Mouse (Mus musculus) midbrain, postnatal 0 days (tissue): ENCODE data around the gene Ipo8. TPM values are rescaled to one million over a fixed set of nuclear protein-coding genes. Genes with fewer than 3 reads are reported as not detected.
A peak's percentile ranks its signal among the peaks of the same experiment; 100 is the strongest.

Source experiments
- ATAC-seq: fragments of 200-750 bp; cut with Nextera tagmentation; 2 replicates; pipeline ENCODE4 v1.8.0; 2017; ENCODE audit warnings: moderate number of reproducible peaks, mild to moderate bottlenecking, moderate TSS enrichment, moderate library complexity; ENCODE audit not compliant: low FRiP score
- DNase-seq: peaks from one replicate; pipeline ENCODE4 v3.0.0-alpha.2; 2015; ENCODE audit warnings: low spot score
- H3K27ac ChIP-seq: fragments of 300-500 bp; sonication (generic); 2 replicates; pipeline ENCODE4 v1.5.1; 2014; ENCODE audit warnings: low read depth, mild to moderate bottlenecking, low read length, mixed read lengths
- H3K27me3 ChIP-seq: fragments of 300-500 bp; sonication (generic); 2 replicates; pipeline ENCODE4 v1.6.1; 2014; ENCODE audit warnings: low read length, control low read depth, mixed read lengths; ENCODE audit not compliant: insufficient read depth
- H3K36me3 ChIP-seq: fragments of 300-500 bp; sonication (generic); 2 replicates; pipeline ENCODE4 v1.6.1; 2014; ENCODE audit warnings: low read length, control low read depth, mixed read lengths; ENCODE audit not compliant: insufficient read depth
- H3K4me1 ChIP-seq: fragments of 300-500 bp; sonication (generic); 2 replicates; pipeline ENCODE4 v1.6.1; 2014; ENCODE audit warnings: mild to moderate bottlenecking, control low read depth, antibody characterized with exemption, low read length, mixed read lengths; ENCODE audit not compliant: insufficient read depth
- H3K4me2 ChIP-seq: fragments of 300-500 bp; sonication (generic); 2 replicates; pipeline ENCODE4 v1.6.1; 2014; ENCODE audit warnings: low read depth, mild to moderate bottlenecking, low read length, mixed read lengths; ENCODE audit not compliant: poor library complexity, severe bottlenecking
- H3K4me3 ChIP-seq: fragments of 300-500 bp; sonication (generic); 2 replicates; pipeline ENCODE4 v1.5.1; 2014; ENCODE audit warnings: low read depth, mild to moderate bottlenecking, low read length, moderate library complexity
- H3K9ac ChIP-seq: fragments of 300-500 bp; sonication (generic); replicated peaks from 2 replicates; pipeline ENCODE4 v1.6.1; 2014; ENCODE audit warnings: mild to moderate bottlenecking, low read length, moderate library complexity, mixed read lengths; ENCODE audit not compliant: poor library complexity, severe bottlenecking
- H3K9me3 ChIP-seq: fragments of 300-500 bp; sonication (generic); 2 replicates; pipeline ENCODE4 v1.6.1; 2016; ENCODE audit warnings: low read length, control low read depth
- CTCF ChIP-seq: IDR thresholded peaks from 2 replicates; pipeline ENCODE4 v1.5.1; 2016; ENCODE audit warnings: antibody characterized with exemption, mild to moderate bottlenecking
- WGBS: fragments of 180-500 bp; shearing (Covaris S2); extraction: QIAGEN DNeasy Blood & Tissue Kit; methylation state at CpG from one replicate; pipeline ENCODE4 v1.1.7; 2014; 5-methylcytosine and 5-hydroxymethylcytosine counted together
- polyA plus RNA-seq: library from polyadenylated mRNA; unstranded; fragments of >200 nt; fragmentation: Nextera tagmentation; extraction: Ambion mirVana; gene quantifications from 2 replicates; pipeline ENCODE4 v1.2.1, GENCODE M21; 2015
- total RNA-seq: library from RNA; depleted of rRNA; stranded (reverse); fragments of >200 nt; gene quantifications from 2 replicates; pipeline ENCODE4 v1.2.3, GENCODE M21; 2014

Gene Ipo8
- total and polyA plus RNA-seq, 2 experiments from 2014 or later: 10.4 to 21.7 TPM

DNA sequence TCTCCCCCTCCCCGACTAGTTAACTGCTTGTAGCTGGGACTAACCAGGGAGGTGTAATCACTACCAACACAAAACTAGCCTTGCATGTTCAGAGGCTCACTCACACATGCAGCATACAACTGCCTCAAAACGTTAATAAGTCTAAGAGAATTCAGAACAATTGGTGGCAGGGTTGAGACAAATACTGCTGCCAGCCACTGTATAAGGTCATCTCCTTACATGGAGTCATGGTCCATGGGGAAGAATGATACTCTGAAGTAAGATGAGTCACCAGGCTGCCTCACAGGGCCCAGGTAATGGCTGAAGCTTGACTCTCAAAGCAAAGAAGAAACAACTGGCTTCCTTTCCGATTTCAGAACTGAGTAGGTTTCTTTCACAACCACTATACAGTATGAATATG lies 81.1 kb downstream of the Ipo8 start:
- Histone ChIP-seq H3K27ac (no peak overlapping the region), H3K4me1 (no peaks in the 10 kb centered on the region), H3K4me3 (no peak overlapping the region), H3K27me3 (no peaks in the 10 kb centered on the region), H3K4me2 (no peak overlapping the region), H3K9me3 (no peaks in the 10 kb centered on the region), H3K36me3 (no peaks in the 10 kb centered on the region), H3K9ac (no peak overlapping the region)
- DNase-seq (no peak), ATAC-seq (no peak)
- no peak for TF ChIP-seq CTCF
- WGBS: 84% methylated on average over 3 of the region's 3 CpGs

- DNase-seq: no peak
- TF ChIP-seq CTCF: no peak
- 59% methylated on average over 8 of the region's 8 CpGs for WGBS
- Histone ChIP-seq H3K4me2 (no peak overlapping the region), H3K4me1 (no peaks in the 10 kb centered on the region), H3K27me3 (no peaks in the 10 kb centered on the region), H3K27ac (no peak overlapping the region), H3K9me3 (no peaks in the 10 kb centered on the region), H3K36me3 (no peaks in the 10 kb centered on the region), H3K9ac (no peak overlapping the region), H3K4me3 (no peak overlapping the region)
- ATAC-seq: 0 out of 2 replicates have a peak, but pooled peaks have one; percentile 27
Observed at GRCm38 (mm10) chr6:148740521-148741226, 90.6 kb downstream of the Ipo8 start.

DNA sequence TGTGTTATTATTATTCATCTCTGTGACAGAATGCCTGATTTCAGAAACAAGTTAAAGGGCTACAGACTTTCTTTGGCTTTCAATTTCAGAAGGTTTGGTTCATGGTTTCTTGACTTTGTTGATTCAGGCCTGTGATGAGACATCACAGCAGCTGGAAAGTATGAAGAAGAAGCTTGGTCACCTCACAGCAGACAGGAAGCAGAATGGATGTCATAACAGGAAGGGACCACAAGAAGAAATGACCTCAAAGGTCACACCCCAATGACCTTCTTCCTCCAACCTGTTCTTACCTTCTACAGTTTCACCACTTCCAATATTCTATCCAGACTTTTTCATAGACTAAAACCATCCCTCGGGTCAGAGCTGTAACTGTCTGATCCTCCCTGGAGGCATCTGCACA lies 94.9 kb downstream of the Ipo8 start:
- ATAC-seq (no peak), DNase-seq (no peak)
- Histone ChIP-seq H3K27ac (no peak overlapping the region), H3K9me3 (no peaks in the 10 kb centered on the region), H3K4me2 (no peak overlapping the region), H3K9ac (no peak overlapping the region), H3K4me3 (no peak overlapping the region), H3K4me1 (no peaks in the 10 kb centered on the region), H3K27me3 (no peaks in the 10 kb centered on the region), H3K36me3 (no peaks in the 10 kb centered on the region)
- WGBS: 86% methylated on average over 1 of the region's 1 CpGs
- TF ChIP-seq CTCF: no peak

DNA sequence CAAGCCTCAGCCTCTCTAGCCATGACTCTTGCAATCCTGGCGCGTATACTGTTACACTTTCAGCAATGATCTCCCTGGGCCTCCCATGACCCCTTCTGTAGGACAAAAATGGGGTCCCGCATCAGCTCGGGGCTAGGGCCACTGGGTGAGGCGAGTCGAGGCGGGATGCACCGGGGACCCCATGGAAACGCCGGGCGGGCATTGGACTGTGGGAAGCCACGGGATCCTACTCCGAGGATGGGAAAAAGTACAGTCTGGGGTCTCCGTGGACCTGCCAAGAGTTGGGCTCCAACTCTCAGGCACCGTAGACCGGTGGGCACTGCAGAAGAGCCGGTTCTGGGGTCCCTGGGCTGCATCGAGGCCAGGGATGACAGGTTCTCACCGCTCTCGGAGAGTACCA lies 97.3 kb downstream of the Ipo8 start:
- Histone ChIP-seq H3K4me1 (no peaks in the 10 kb centered on the region), H3K4me2 (no peak overlapping the region), H3K27ac (no peak overlapping the region), H3K4me3 (no peak overlapping the region), H3K27me3 (no peaks in the 10 kb centered on the region), H3K9me3 (no peaks in the 10 kb centered on the region), H3K36me3 (no peaks in the 10 kb centered on the region), H3K9ac (no peak overlapping the region)
- DNase-seq (no peak), ATAC-seq (no peak)
- no peak for TF ChIP-seq CTCF
- 96% methylated on average over 20 of the region's 20 CpGs for WGBS

DNA sequence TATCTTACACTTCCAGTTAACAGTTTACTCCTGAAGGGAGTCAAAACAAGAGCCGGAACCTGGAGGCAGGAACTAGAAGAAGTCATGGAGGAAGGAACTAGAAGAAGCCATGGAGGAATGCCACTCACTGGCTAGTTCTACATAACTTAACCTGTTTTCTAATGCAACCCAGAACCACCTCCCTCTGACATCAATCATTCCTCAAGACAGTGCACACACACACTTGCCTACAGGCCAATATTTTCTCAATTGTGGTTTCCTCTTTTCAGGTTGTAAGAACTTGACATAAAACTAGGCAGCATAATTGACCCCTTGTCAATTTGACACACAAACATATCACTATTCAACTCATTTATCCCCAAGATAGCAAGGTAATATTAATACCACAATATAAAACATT lies 98.3 kb downstream of the Ipo8 start:
- DNase-seq: no peak
- no peak for ATAC-seq
- Histone ChIP-seq H3K9me3 (no peaks in the 10 kb centered on the region), H3K4me1 (0 out of 2 replicates have a peak, but pooled peaks cover 2% of the 10 kb centered on the region), H3K27ac (no peak overlapping the region), H3K27me3 (no peaks in the 10 kb centered on the region), H3K36me3 (no peaks in the 10 kb centered on the region), H3K4me2 (no peak overlapping the region), H3K4me3 (no peak overlapping the region), H3K9ac (no peak overlapping the region)
- WGBS: 86% methylated on average over 1 of the region's 1 CpGs
- TF ChIP-seq CTCF: no peak

DNA sequence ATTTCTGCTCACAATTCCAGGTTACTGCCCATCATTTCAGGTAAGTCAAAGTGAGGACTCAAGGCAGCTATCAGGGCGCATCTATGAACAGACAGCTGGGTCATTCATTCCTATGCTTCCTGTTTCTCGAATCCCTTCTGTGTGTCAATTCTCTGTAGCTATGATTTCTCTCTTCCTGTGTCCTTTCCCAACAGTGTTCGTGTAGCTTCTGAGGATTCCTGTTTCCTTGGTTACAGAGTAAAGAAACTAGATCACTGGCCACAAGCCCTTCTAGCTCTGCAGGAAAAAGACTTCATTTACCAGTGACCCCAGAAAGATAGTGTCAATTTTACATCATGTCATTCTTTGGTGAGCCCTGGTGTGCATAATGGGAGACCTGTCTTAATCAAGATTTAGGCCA lies 102.7 kb downstream of the Ipo8 start:
- H3K9ac ChIP-seq: no peak overlapping the region

More for the DNA sequence above, 102.7 kb downstream of the Ipo8 start:
- peak overlapping the region; percentile 64 for H3K27ac ChIP-seq
- H3K4me3 ChIP-seq: no peak overlapping the region
- TF ChIP-seq CTCF: no peak
- H3K36me3 ChIP-seq: no peaks in the 10 kb centered on the region
- WGBS: 42% methylated on average over 3 of the region's 3 CpGs
- no peaks in the 10 kb centered on the region for H3K9me3 ChIP-seq
- DNase-seq: peak; percentile 37
- H3K4me2 ChIP-seq: no peak overlapping the region
- H3K27me3 ChIP-seq: no peaks in the 10 kb centered on the region
- 0 out of 2 replicates have a peak, but pooled peaks cover 2% of the 10 kb centered on the region for H3K4me1 ChIP-seq
- ATAC-seq: no peak
